8 mouse cellular contexts compared by ENCODE assay signal in genomic region chr9:111272996-111273785, GRCm38 (mm10). TPM values are rescaled to one million over a fixed set of nuclear protein-coding genes. Genes with fewer than 3 reads are reported as not detected.
A peak's percentile ranks its signal among the peaks of the same experiment; 100 is the strongest.
DNase-seq lines count a peak whose midpoint lies in the region; ATAC-seq lines count a peak whose summit lies in the region.

No protein-coding gene starts in this region.

- H3K4me1 ChIP-seq in lung, embryonic 16.5 days (replicated peaks; ENCODE audit: control insufficient read depth, insufficient read depth, low read length): peaks cover 35% of the 10 kb centered on the region
- H3K4me1 ChIP-seq in forebrain, embryonic 11.5 days (replicated peaks; ENCODE audit: control insufficient read depth, insufficient read depth, low read length): peaks cover 10% of the 10 kb centered on the region; the same call in 1 of the 2 replicates
- peaks cover 57% of the 10 kb centered on the region for H3K4me1 ChIP-seq in liver, embryonic 13.5 days (replicated peaks)

- H3K9ac ChIP-seq in lung, embryonic 16.5 days (ENCODE audit: low read length): peak overlapping the region; percentile 97
- H3K9ac ChIP-seq in forebrain, embryonic 11.5 days (ENCODE audit: low read length): peak overlapping the region; percentile 75
- peak overlapping the region; percentile 97 for H3K9ac ChIP-seq in liver, embryonic 13.5 days

- H3K27me3 ChIP-seq in lung, embryonic 16.5 days (ENCODE audit: control insufficient read depth, insufficient read depth, low read depth, low read length): no peaks in the 10 kb centered on the region
- no peaks in the 10 kb centered on the region for H3K27me3 ChIP-seq in forebrain, embryonic 11.5 days (ENCODE audit: control insufficient read depth, insufficient read depth, low read length)
- no peaks in the 10 kb centered on the region for H3K27me3 ChIP-seq in liver, embryonic 13.5 days

- H3K36me3 ChIP-seq in lung, embryonic 16.5 days (ENCODE audit: control insufficient read depth, insufficient read depth, low read length): peaks cover 4% of the 10 kb centered on the region; the same call in 1 of the 2 replicates
- no peaks in the 10 kb centered on the region; the same call in 1 of the 2 replicates for H3K36me3 ChIP-seq in forebrain, embryonic 11.5 days (ENCODE audit: control insufficient read depth, insufficient read depth, low read length)
- H3K36me3 ChIP-seq in liver, embryonic 13.5 days: peaks cover 20% of the 10 kb centered on the region

- peak overlapping the region; percentile 98 for H3K4me3 ChIP-seq in lung, embryonic 16.5 days (ENCODE audit: low read length)
- H3K4me3 ChIP-seq in forebrain, embryonic 11.5 days (ENCODE audit: low read depth, low read length): peak overlapping the region; percentile 83
- peak overlapping the region; percentile 90 for H3K4me3 ChIP-seq in liver, embryonic 13.5 days (replicated peaks)

- no peaks in the 10 kb centered on the region for H3K9me3 ChIP-seq in lung, embryonic 16.5 days (ENCODE audit: control insufficient read depth, low read length)
- no peaks in the 10 kb centered on the region for H3K9me3 ChIP-seq in forebrain, embryonic 11.5 days (ENCODE audit: control insufficient read depth, low read length)
- no peaks in the 10 kb centered on the region for H3K9me3 ChIP-seq in liver, embryonic 13.5 days (replicated peaks)

- no peak for ATAC-seq in lung, embryonic 16.5 days (ENCODE audit: low read depth)
- ATAC-seq in forebrain, embryonic 11.5 days (replicated peaks; ENCODE audit: low FRiP score): no peak
- no peak for ATAC-seq in liver, embryonic 13.5 days (ENCODE audit: low read depth)

- DNase-seq in lung, adult 18-20 months: no peak
- no peak for DNase-seq in forebrain, embryonic 11.5 days (ENCODE audit: low spot score)
- no peak for DNase-seq in liver, embryonic 13.5 days
- peak; percentile 31 for DNase-seq in thymus, postnatal 25 days
- DNase-seq in cerebellum, adult 18-20 months: no peak
- no peak for DNase-seq in gastrocnemius, postnatal 4 days (ENCODE audit: low spot score in 2 of 2)
- DNase-seq in cerebellum, adult 11-12 months: no peak

- no peak overlapping the region for H3K27ac ChIP-seq in lung, embryonic 16.5 days (ENCODE audit: low read length)
- H3K27ac ChIP-seq in forebrain, embryonic 11.5 days (ENCODE audit: low read depth, low read length): no peak overlapping the region
- H3K27ac ChIP-seq in liver, embryonic 13.5 days: peak overlapping the region; percentile 98

- H3K4me2 ChIP-seq in lung, embryonic 16.5 days (ENCODE audit: low read depth, low read length): peak overlapping the region; percentile 83
- H3K4me2 ChIP-seq in forebrain, embryonic 11.5 days (ENCODE audit: low read depth, low read length, severe bottlenecking): peak overlapping the region; percentile 80
- H3K4me2 ChIP-seq in liver, embryonic 13.5 days: peak overlapping the region; percentile 77

- WGBS in lung, embryonic 16.5 days: 47% methylated on average over 15 of the region's 15 CpGs
- WGBS in forebrain, embryonic 11.5 days: 81% methylated on average over 15 of the region's 15 CpGs
- WGBS in liver, embryonic 13.5 days (ENCODE audit: insufficient replicate concordance): 56% methylated on average over 15 of the region's 15 CpGs

RNA-seq across cellular contexts. Expression of gene Epm2aip1, which starts 1.5 kb away (rescaled TPM):
- 24.2 and 24.4 TPM in 2 replicates for polyA plus RNA-seq in lung, embryonic 16.5 days (2015; fragmentation: Nextera tagmentation; extraction: Ambion mirVana)
- polyA plus RNA-seq in forebrain, embryonic 11.5 days (2014; fragmentation: Nextera tagmentation; extraction: Ambion mirVana): 44.5 and 45.6 TPM in 2 replicates
- 5.9 and 8.8 TPM in 2 replicates for polyA plus RNA-seq in liver, embryonic 13.5 days (2015; fragmentation: Nextera tagmentation; extraction: Ambion mirVana)
- 10 to 100 TPM; 38.2 to 44.2 TPM for total RNA-seq in gastrocnemius, postnatal 4 days (2021)

RNA-seq across cellular contexts. Expression of gene Mlh1, which starts 1.6 kb away (rescaled TPM):
- 35.0 and 37.3 TPM in 2 replicates for polyA plus RNA-seq in lung, embryonic 16.5 days (2015; fragmentation: Nextera tagmentation; extraction: Ambion mirVana)
- 54.7 and 57.9 TPM in 2 replicates for polyA plus RNA-seq in forebrain, embryonic 11.5 days (2014; fragmentation: Nextera tagmentation; extraction: Ambion mirVana)
- polyA plus RNA-seq in liver, embryonic 13.5 days (2015; fragmentation: Nextera tagmentation; extraction: Ambion mirVana): 24.7 and 29.3 TPM in 2 replicates
- total RNA-seq in gastrocnemius, postnatal 4 days (2021): 10 to 100 TPM; 18.3 to 27.6 TPM

RNA-seq across cellular contexts. Expression of gene Trank1, which starts 38.3 kb away (rescaled TPM):
- polyA plus RNA-seq in lung, embryonic 16.5 days (2015; fragmentation: Nextera tagmentation; extraction: Ambion mirVana): 0.18 TPM in 2 replicates
- 0.92 and 1.0 TPM in 2 replicates for polyA plus RNA-seq in forebrain, embryonic 11.5 days (2014; fragmentation: Nextera tagmentation; extraction: Ambion mirVana)
- polyA plus RNA-seq in liver, embryonic 13.5 days (2015; fragmentation: Nextera tagmentation; extraction: Ambion mirVana): not detected in 2 replicates
- total RNA-seq in gastrocnemius, postnatal 4 days (2021): under 1 TPM; 0.62 to 0.76 TPM
